Mouse (Mus musculus) megakaryocyte, adult 5-6 weeks (primary cell): Measurements from ENCODE around the gene Apom. TPM values are rescaled to one million over a fixed set of nuclear protein-coding genes. Genes with fewer than 3 reads are reported as not detected.
A peak's percentile ranks its signal among the peaks of the same experiment; 100 is the strongest.

ENCODE experiments used
- ATAC-seq: 2 replicates; pipeline ENCODE4 v1.8.0; 2016; ENCODE audit warnings: mild to moderate bottlenecking, inconsistent platforms; ENCODE audit not compliant: poor library complexity, severe bottlenecking
- total RNA-seq, 2 experiments: library from RNA; stranded (forward) in 1 of 2; stranded (reverse) in 1 of 2; fragments of 153-499, 151-499 nt in 1 of 2; fragments of 221-1000, 200-1000 nt in 1 of 2; gene quantifications; 2 replicates each; pipeline versions ENCODE4 v1.2.3 to v1.2.4; 2015 to 2017

Gene Apom
- total RNA-seq, 2 experiments from 2014 or later, result 0.26 to 0.38 TPM

DNA sequence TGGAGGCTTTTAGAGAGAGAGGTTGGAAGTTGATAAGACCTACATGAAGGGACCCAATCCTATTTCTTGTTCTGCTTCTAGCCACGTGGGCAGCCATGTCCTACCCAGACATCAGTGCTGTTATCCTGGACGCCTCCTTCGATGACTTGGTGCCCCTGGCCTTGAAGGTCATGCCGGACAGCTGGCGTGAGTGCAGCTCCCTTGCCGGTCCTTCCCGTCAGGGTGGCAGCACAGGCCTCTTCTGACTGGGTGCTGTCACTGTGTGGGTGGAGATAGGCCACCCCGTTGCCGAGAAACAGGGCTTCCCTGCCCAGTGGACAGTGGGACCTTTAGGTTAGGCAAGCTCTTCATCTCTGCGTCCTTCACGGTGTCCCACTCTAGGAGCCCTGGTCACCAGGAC lies 30.7 kb downstream of the Apom start:
- no peak for ATAC-seq

DNA sequence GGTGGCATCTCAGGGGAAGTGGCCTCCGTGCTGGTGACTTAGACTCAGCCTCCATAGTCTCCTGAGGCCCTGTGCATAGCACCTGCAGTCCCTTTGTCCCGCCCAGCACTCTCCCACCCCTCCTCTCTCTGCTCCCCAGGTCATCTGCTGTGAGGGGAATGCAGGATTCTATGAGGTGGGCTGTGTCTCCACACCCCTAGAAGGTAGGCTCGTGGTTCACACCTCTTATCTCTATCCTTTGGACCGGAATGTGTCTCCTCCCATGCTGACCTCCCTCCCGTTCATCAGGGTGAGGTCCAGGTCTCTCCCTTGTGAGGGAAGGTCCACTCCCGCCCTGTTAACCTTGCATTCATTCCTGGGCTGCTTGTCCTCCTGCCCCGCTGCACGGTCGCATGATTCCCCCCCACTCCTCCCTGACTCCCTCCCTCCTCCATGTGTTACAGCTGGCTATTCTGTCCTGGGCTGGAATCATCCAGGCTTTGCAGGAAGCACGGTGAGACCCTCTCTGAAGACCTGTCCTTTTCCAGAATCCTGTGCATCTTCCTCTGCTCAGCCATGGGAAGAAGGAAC lies 31.6 kb downstream of the Apom start:
- ATAC-seq, result no peak

DNA sequence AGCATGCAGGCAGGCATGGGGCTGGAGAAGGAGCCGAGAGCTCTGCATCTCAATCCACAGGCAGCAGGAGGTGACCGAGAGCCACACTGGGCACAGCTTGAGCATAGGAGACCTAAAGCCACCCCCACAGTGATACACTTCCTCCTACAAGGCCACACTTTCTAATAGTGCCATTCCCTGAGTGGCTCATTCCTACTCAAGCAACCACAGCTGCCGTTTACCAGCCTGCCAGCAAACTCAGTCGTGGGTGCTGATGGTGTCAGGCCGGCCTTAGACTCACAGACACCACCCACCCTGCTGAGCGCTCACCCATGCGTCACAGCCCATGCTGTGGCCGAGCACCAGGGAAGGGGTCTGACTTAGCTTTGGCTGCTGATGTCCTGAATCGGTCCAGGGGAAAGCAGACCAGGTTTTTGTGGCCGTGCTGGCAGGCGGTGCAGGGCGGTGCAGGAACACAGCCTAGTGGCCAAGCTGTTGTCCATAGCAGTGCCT lies 34.6 kb downstream of the Apom start:
- ATAC-seq, result no peak

DNA sequence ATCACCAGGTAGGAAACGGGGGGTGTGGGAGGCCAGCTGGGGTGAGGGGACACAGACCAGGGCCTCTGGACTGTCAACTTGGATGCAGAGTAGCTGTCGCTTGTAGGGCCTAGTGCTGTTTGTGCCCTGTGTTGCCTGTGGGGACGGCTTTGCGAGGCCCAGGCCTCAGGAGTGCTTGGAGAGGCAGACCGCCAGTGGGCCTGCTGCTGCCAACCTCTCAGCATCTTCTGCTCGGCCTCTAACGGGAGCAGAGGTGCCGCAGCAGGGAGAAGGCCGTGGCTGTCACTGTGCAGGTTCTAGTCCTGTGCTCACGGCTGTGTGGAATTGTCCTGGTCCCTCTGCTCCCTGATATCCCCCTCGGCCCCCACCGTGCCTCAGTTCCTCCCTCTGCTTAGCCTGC lies 35.3 kb downstream of the Apom start:
- ATAC-seq, result no peak

DNA sequence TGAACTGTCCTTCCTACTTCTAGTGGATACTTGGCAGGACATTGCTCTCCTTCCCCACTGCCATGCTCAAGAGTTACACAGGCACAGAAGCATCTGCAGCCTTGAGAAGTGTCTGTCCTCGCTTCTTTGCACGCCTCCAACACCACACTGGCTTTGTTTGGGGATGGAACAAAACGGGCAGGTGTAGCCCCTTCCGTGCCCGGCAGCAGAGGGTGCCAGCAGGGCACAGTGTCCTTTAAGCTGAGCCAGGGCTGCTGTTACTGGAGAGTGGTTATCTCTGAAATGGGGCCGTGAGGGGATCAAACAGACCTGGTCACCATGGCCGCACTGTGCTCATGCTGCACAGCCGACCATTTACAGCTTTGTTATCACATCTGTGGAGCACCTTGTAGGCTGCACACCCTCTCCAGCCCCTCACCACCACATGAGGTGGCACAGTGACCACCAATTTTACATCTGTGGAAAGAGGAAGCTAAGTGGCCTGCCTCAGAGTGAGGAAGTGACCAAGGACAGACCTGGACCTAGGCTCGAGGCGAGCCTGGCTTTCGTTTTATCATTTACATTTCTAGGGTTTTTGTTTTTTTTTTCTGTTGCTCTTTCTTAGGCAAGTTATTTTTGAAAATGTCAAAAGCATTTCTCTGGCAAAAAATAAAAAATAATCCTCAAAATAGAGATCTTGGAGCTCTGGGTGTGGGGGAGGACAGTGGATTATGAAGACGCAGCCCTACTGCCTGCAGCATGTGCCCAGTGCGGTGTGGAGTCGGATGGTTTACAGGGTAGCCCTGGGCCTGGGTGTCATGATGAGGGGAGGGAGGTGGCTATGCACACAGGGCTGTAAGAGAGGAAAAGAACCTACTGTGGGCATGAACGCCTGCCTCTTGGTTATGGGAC lies 37.1 kb downstream of the Apom start:
- peak; percentile 82 for ATAC-seq

DNA sequence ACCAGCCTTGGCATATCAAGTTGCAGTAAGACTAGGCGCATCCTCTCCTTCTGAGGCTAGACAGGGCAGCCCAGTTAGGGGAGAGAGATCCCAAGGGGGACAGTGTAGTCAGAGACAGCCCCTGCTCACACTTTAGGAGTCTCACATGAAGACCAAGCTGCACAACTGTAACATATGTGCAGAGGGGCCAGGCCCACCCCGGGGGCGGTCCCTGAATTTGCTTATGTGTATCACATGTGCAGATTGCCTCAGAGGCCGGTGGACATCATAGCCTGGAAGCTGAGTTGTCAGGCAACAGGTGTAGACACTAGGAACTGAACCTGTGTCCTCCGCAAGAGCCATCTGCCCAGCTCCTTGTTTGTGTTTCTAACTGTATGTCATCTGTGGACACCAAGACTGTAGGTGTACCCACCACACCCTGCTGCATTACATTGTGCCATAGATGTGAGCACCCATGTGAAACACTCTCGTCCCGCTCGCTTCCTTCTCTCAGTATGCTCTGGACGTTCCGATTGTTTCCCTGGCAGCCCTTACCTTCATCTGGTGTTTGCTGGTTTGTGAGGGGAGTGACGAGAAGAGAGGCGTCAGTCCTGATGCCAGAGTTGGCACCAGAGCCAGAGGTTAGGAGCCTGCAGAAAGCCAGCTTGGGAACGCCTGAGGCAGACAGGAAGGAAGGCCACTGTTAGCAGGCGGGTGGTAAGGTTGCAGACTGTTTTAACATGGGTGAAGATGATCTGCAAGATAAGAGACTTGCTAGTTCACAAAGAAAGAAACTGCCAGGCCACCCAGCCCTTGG lies 39.2 kb downstream of the Apom start:
- ATAC-seq, result no peak

DNA sequence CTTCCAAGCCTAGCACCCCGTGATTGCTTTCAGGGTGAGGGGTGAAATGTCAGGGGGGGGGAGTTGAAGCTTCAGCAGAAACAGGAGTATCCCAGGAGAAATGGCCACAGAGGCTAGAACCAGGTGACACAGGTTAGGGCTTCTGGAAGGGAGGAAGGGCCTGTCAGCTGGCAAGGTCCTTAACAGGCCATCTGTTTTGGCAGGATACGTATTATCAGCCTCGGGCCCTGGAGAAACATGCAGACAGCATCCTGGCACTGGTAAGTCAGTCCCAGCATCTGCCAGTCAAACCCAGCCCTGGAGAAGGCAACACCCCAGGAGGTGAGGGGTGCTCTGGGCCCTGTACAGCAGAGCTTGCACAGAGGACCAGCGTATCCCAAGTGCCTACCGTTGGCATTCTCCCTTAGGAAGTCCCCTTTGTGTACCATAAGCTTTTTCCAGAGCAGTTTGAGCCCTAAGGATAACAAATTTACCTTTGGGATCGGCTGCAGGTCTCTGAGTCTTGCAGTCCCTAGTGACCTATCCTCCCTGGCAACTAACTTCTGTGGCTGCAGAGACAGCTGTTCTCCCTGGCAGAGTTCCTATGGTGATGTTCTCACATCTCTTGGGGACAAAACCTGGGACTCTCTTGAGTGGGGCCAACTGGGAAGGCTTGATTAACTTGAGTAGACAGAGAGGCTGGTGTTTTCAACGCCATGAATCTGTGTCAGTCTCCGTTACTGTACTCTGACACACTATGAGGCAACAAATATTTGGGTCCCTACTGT lies 41.5 kb downstream of the Apom start:
- ATAC-seq, result no peak

DNA sequence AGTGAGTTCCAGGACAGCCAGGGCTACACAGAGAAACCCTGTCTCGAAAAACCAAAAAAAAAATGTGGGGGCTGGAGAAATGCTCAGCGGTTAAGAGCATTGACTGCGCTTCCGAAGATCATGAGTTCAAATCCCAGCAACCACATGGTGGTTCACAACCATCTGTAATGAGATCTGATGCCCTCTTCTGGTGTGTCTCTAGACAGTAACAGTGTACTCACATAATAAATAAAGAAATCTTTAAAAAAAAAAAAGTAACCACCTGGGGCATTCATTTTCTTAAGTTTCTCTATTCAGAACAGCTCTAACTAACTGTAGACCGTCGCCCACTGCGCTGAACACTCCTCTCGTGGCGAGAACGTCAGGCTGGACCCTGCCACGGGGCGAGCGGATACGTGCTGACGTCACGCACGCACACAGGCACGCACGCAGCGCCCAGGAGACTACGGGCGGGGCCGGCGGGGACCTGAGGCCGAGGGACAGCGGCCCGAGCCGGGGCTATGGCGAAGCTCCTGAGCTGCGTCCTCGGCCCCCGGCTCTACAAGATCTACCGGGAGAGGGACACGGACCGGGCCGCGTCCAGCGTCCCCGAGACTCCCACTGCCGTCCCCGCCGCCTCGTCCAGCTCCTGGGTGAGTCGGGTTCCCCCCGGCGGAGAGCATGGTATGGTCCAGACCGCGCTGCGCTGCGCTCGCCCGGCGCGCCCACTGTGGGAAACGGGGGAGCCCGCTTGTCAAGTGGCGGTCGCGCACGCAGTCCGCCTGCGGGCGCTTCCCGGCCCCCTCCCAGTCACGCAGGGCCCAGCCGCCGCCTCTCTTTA lies 42.8 kb downstream of the Apom start, which contains the start of gene Abhd16a:
Gene Abhd16a (plus strand): TSS at position 439 of the 820 bp plus-strand sequence.
- peak; percentile 99 for ATAC-seq

DNA sequence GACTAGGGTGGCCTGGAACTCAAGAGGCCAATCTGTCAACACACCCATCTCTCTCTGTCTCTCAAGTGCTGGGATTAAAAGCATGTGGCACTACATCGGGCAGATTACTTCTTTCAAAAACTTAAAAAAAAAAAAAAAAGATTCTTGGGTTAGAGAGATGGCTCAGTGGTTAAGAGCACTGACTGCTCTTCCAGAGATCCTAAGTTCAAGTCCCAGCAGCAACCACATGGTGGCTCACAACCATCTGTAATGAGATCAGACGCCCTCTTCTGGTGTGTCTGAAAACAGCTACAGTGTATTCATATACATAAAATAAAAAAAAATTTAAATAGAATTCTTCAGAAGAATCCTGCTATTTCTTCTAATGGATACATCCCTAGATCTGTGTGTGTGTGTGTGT lies 43.7 kb downstream of the Apom start:
- no peak for ATAC-seq

- ATAC-seq, result no peak
Observed at GRCm38 (mm10) chr17:35085208-35085865, 46.5 kb downstream of the Apom start, which contains the start of gene Ly6g6f. Gene Ly6g6f (minus strand): TSS chr17:35085610.

DNA sequence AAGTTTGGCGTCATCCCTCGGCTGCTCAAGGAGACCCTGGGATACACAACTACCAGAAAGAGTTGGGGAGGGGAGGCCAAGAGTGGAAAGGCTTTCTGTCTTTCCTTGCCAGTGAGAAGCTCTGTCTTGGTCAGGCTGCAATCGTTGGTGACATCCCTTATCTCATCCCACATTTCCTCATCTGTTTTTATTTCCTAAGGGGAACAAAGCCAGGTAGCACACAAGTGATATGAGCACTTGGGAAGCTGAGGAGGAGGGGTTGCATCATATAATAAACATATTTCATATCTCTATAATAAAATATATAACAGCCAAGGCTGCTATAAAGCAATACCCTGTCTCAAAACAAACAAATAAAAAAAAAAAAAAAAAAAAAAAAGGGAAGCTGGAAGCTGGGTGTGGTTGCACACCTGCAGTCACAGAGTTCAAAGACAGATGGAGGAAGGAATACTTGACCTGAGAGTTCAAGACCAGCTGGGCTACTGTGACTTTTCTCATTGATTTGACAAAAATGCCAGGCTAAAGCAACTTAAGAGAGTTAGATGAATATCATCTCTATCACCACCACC lies 47.8 kb downstream of the Apom start:
- ATAC-seq, result no peak

GRCm38 (mm10) chr17:35082841-35083576 lies 48.8 kb downstream of the Apom start:
- no peak for ATAC-seq

DNA sequence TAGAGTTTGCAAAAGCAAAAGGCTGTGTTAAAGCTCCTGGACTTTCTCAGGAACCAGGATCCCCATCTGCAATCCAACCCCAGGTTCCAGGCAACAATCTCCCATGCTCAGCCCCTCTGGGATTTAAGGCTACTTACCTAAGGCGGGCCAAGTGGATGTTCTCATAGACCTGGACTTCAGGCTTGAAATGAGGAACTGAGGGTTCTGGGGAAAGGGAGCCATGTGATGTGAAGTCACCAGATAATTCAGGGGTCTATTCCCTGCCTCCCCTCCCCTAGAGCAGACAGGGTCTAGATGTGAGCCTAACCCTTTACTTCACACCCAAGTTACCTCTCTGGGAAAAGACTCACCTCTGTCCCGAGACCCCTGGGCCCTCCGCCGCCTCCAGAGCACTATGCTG lies 51.1 kb downstream of the Apom start:
- ATAC-seq, result no peak

GRCm38 (mm10) chr17:35080248-35080647 lies 51.6 kb downstream of the Apom start:
- ATAC-seq, result no peak

DNA sequence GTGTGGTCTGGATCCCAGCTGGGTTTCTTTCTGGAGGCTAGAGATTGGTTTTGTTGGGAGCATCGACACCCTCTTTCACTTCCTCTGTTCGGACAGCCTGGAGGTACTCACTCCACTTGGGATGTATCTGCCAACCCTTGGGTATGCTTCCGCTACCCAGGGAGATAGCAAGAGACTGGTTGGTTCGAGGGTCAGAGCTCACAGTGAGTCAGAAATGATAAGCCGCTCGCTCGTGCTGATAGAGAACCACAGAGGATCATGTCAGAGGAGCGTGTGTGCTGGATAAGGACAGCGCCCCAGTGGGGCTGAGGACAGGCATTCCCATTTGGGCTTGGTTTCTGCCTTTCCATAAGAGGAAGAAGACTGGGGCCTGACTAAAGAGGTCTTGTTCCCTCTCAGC lies 52.1 kb downstream of the Apom start:
- ATAC-seq, result peak; percentile 45
